Mouse (Mus musculus): Measurements from ENCODE around the gene Maml2. TPM values are rescaled to one million over a fixed set of nuclear protein-coding genes. Genes with fewer than 3 reads are reported as not detected.

Gene Maml2
- polyA plus RNA-seq, 1 experiment from 2014 or later = 6.2 TPM

GRCm38 (mm10) chr9:13624780-13625179 is 327.0 kb downstream of the Maml2 start:
- H3K4me1 ChIP-seq (replicated peaks) = no peaks in the 10 kb centered on the region
- no peak overlapping the region for H3K4me3 ChIP-seq (replicated peaks)
- no peak overlapping the region for H3K4me2 ChIP-seq (replicated peaks)
- no peak for ATAC-seq
- no peaks in the 10 kb centered on the region for H3K27me3 ChIP-seq (replicated peaks)
- H3K9me3 ChIP-seq = no peaks in the 10 kb centered on the region
- no peaks in the 10 kb centered on the region for H3K36me3 ChIP-seq
- H3K9ac ChIP-seq = no peak overlapping the region
- whole genome bisulfite sequencing = 87% methylated on average over 1 of the region's 1 CpGs
- no peak overlapping the region for H3K27ac ChIP-seq

DNA sequence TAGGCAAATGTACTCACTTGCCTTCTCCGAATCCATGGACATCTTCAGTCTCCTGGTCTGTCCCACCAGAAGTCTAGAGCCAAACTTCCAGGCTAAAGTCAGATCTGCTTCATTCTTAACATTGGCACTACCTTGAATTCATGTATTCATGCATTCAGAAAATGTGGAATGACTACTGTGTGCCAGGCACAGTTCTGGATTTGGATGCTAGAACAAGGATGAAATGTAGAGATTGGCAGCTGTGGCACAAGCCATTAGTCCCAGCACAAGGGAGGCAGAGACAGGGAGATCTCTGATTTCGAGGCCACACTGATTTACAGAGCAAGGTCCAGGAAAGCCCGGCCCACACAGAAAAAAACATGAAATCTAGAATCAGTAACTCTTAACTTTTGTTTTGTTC is 327.5 kb downstream of the Maml2 start:
- H3K4me3 ChIP-seq (replicated peaks) = no peak overlapping the region
- no peaks in the 10 kb centered on the region for H3K36me3 ChIP-seq
- H3K4me2 ChIP-seq (replicated peaks) = no peak overlapping the region
- no peaks in the 10 kb centered on the region for H3K4me1 ChIP-seq (replicated peaks)
- 84% methylated on average over 3 of the region's 3 CpGs for WGBS
- H3K9ac ChIP-seq = no peak overlapping the region
- H3K27ac ChIP-seq = no peak overlapping the region
- ATAC-seq = no peak
- no peaks in the 10 kb centered on the region for H3K9me3 ChIP-seq
- H3K27me3 ChIP-seq (replicated peaks) = no peaks in the 10 kb centered on the region

DNA sequence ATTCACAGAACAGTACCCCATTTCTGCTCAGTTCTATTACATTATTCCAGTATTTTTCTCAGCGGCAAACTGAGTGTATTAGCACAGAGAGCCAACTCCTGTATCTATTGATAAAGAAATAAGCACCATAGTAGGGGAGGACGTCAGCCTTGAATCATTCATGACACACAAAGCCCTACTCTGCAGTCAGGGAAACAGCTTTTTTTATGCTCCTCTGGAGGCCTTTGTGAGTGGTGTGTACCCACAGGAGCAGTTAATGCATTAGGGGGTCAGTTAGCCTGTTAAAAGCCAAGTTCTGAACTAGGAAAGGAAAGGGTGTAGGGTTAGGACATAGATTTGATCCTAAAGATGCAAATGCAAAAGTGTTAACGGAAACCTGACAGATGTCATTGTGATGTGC is 328.7 kb downstream of the Maml2 start:
- no peak overlapping the region for H3K9ac ChIP-seq
- H3K27ac ChIP-seq = no peak overlapping the region
- H3K4me1 ChIP-seq (replicated peaks) = no peaks in the 10 kb centered on the region
- ATAC-seq = no peak
- no peaks in the 10 kb centered on the region for H3K36me3 ChIP-seq
- no peak overlapping the region for H3K4me2 ChIP-seq (replicated peaks)
- WGBS = 81% methylated on average over 3 of the region's 3 CpGs
- H3K9me3 ChIP-seq = no peaks in the 10 kb centered on the region
- H3K4me3 ChIP-seq (replicated peaks) = no peak overlapping the region
- H3K27me3 ChIP-seq (replicated peaks) = no peaks in the 10 kb centered on the region

DNA sequence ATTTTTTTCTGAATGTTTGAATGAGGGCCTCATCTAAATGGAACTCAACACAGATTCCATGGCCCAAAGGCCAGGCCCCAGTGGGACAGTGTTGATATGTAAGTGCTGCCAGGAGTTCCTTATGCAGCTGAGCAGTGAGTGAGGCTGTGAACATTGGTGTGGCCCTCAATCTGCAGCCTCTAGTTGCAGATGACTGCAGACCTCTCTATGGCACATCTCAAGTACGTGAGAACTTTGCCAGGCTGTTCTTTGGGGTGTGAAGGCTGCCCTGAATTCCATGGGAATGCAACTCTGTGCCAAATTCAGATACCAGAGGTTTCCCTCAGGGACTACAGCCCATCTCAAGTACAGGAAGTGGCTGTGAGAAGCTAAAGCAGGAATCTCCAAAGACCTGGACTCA is 335.6 kb downstream of the Maml2 start:
- H3K9ac ChIP-seq = no peak overlapping the region
- H3K27me3 ChIP-seq (replicated peaks) = no peaks in the 10 kb centered on the region
- no peaks in the 10 kb centered on the region for H3K9me3 ChIP-seq
- 65% methylated on average over 1 of the region's 1 CpGs for WGBS
- H3K27ac ChIP-seq = no peak overlapping the region
- no peaks in the 10 kb centered on the region for H3K36me3 ChIP-seq
- ATAC-seq = no peak
- no peak overlapping the region for H3K4me2 ChIP-seq (replicated peaks)
- no peak overlapping the region for H3K4me3 ChIP-seq (replicated peaks)
- no peaks in the 10 kb centered on the region for H3K4me1 ChIP-seq (replicated peaks)

- H3K4me2 ChIP-seq (replicated peaks) = no peak overlapping the region
- H3K9ac ChIP-seq = no peak overlapping the region
- no peak for ATAC-seq
- WGBS = 53% methylated on average over 3 of the region's 3 CpGs
- H3K27ac ChIP-seq = no peak overlapping the region
- H3K4me3 ChIP-seq (replicated peaks) = no peak overlapping the region
- no peaks in the 10 kb centered on the region for H3K27me3 ChIP-seq (replicated peaks)
- H3K4me1 ChIP-seq (replicated peaks) = no peaks in the 10 kb centered on the region
- H3K36me3 ChIP-seq = no peaks in the 10 kb centered on the region
- H3K9me3 ChIP-seq = no peaks in the 10 kb centered on the region
These were observed 341.9 kb downstream of the Maml2 start for GRCm38 (mm10) chr9:13639655-13640054.

- no peak overlapping the region for H3K9ac ChIP-seq
- H3K27ac ChIP-seq = no peak overlapping the region
- ATAC-seq = no peak
These were observed 347.4 kb downstream of the Maml2 start for GRCm38 (mm10) chr9:13645153-13645552.

GRCm38 (mm10) chr9:13651065-13651464 is 353.3 kb downstream of the Maml2 start:
- Histone ChIP-seq H3K27me3 (replicated peaks) (no peaks in the 10 kb centered on the region), H3K9me3 (no peaks in the 10 kb centered on the region), H3K4me2 (replicated peaks) (no peak overlapping the region), H3K9ac (no peak overlapping the region), H3K36me3 (no peaks in the 10 kb centered on the region), H3K4me1 (replicated peaks) (no peaks in the 10 kb centered on the region), H3K27ac (no peak overlapping the region), H3K4me3 (replicated peaks) (no peak overlapping the region)
- WGBS = 80% methylated on average over 2 of the region's 2 CpGs
- no peak for ATAC-seq

More at GRCm38 (mm10) chr9:13645153-13645552, 347.4 kb downstream of the Maml2 start:
- H3K36me3 ChIP-seq = no peaks in the 10 kb centered on the region
- WGBS = 58% methylated on average over 5 of the region's 5 CpGs
- H3K4me1 ChIP-seq (replicated peaks) = no peaks in the 10 kb centered on the region
- no peaks in the 10 kb centered on the region for H3K27me3 ChIP-seq (replicated peaks)
- H3K4me3 ChIP-seq (replicated peaks) = no peak overlapping the region
- H3K4me2 ChIP-seq (replicated peaks) = no peak overlapping the region
- H3K9me3 ChIP-seq = no peaks in the 10 kb centered on the region

- Histone ChIP-seq H3K27ac (no peak overlapping the region), H3K4me1 (replicated peaks) (no peaks in the 10 kb centered on the region), H3K4me2 (replicated peaks) (no peak overlapping the region), H3K27me3 (replicated peaks) (no peaks in the 10 kb centered on the region), H3K36me3 (no peaks in the 10 kb centered on the region), H3K9me3 (no peaks in the 10 kb centered on the region), H3K4me3 (replicated peaks) (no peak overlapping the region), H3K9ac (no peak overlapping the region)
- no peak for ATAC-seq
- WGBS = 76% methylated on average over 4 of the region's 4 CpGs
These were observed 354.1 kb downstream of the Maml2 start for GRCm38 (mm10) chr9:13651828-13652227.

DNA sequence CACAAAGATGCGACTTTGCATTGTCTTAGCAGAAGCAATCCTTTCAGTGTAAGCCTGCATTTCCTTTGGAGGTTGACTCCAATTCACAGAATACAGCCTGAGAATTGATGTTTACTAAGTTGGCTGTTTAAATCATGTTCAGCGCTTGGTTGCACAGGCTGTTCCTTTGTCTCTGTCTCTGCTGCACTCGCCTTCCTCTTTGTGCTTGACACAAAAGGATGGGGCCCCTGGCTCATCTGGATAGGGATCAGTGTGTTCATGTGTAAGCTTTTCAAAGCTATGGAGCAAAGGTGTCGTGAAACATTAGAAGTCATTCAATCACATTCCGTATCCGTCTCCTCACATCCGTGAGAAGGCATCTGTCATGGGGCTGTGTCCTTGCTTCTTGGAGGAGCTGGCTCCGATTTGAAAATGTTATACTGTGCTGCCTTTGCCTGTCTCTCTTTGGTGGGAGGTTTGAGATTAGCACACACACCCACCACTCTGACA is 354.7 kb downstream of the Maml2 start:
- Histone ChIP-seq H3K9me3 (no peaks in the 10 kb centered on the region), H3K4me1 (replicated peaks) (no peaks in the 10 kb centered on the region), H3K27ac (no peak overlapping the region), H3K27me3 (replicated peaks) (no peaks in the 10 kb centered on the region), H3K9ac (no peak overlapping the region), H3K36me3 (no peaks in the 10 kb centered on the region), H3K4me2 (replicated peaks) (no peak overlapping the region), H3K4me3 (replicated peaks) (no peak overlapping the region)
- WGBS = 66% methylated on average over 8 of the region's 8 CpGs
- no peak for ATAC-seq

- ATAC-seq = peak; percentile 58; the same call in 1 of the 2 replicates
- WGBS = 32% methylated on average over 3 of the region's 3 CpGs
These were observed 355.2 kb downstream of the Maml2 start for GRCm38 (mm10) chr9:13652917-13653316.

GRCm38 (mm10) chr9:13661768-13662623 is 364.2 kb downstream of the Maml2 start:
- Histone ChIP-seq H3K9me3 (no peaks in the 10 kb centered on the region), H3K27me3 (replicated peaks) (no peaks in the 10 kb centered on the region), H3K9ac (0 out of 2 replicates have a peak overlapping the region, but pooled peaks have one; percentile 3), H3K27ac (peak overlapping the region; percentile 59), H3K4me2 (replicated peaks) (peak overlapping the region; percentile 42), H3K36me3 (no peaks in the 10 kb centered on the region), H3K4me1 (replicated peaks) (peaks cover 9% of the 10 kb centered on the region), H3K4me3 (replicated peaks) (no peak overlapping the region)
- peak; percentile 74 for ATAC-seq
- WGBS = 3% methylated on average over 12 of the region's 12 CpGs

More at GRCm38 (mm10) chr9:13652917-13653316, 355.2 kb downstream of the Maml2 start:
- Histone ChIP-seq H3K27me3 (replicated peaks) (no peaks in the 10 kb centered on the region), H3K9me3 (no peaks in the 10 kb centered on the region), H3K4me2 (replicated peaks) (no peak overlapping the region), H3K27ac (no peak overlapping the region), H3K4me3 (replicated peaks) (no peak overlapping the region), H3K36me3 (no peaks in the 10 kb centered on the region), H3K9ac (no peak overlapping the region), H3K4me1 (replicated peaks) (no peaks in the 10 kb centered on the region)

DNA sequence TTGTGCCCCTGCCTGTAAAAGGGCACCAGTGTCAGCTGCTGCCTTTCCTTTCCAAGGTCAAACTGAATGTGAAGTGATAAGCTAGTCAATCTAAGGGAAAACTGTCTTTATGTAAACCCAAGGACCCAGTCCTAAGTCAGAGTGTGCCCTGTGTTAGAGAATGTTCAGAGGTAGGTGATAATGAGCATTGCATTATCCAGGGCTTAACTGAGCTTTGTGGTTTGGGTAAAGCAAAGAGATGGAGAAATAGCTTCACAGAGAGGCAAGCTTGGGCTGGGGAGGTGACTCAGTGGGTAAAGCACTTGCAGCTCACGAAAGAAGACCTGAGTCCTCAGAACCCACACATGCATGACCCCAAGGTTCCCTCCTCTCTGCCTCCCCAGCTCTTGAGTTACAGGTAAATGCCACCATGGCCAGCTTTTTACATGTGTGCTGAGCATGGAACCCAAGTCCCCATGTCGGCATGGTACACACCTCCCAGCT is 367.8 kb downstream of the Maml2 start:
- no peaks in the 10 kb centered on the region for H3K27me3 ChIP-seq (replicated peaks)
- no peak overlapping the region for H3K27ac ChIP-seq
- whole genome bisulfite sequencing = 73% methylated on average over 2 of the region's 2 CpGs
- no peak overlapping the region for H3K4me2 ChIP-seq (replicated peaks)
- ATAC-seq = no peak
- peaks cover 9% of the 10 kb centered on the region for H3K4me1 ChIP-seq (replicated peaks)
- H3K9me3 ChIP-seq = no peaks in the 10 kb centered on the region
- no peaks in the 10 kb centered on the region for H3K36me3 ChIP-seq
- H3K4me3 ChIP-seq (replicated peaks) = no peak overlapping the region
- H3K9ac ChIP-seq = no peak overlapping the region

DNA sequence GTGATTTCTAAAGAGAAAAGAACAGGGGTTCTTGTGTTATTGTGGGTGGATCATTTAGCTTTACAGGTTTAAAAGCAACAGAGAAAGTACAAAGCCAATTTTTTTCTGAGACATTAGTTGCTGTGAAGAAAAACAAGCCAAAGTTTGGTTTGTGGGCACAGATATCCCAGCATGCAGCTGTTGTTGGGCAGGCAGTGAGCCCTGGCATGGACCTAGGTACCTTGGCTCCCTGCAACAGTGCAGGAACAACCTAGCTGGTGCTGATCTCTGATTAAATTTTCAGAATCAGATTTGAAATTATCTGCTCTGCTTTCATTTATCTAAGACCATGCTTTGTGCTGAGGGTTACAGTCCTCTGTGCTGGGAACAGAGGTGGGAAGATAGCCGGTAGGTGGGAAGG is 370.2 kb downstream of the Maml2 start:
- H3K36me3 ChIP-seq = no peaks in the 10 kb centered on the region
- H3K4me3 ChIP-seq (replicated peaks) = no peak overlapping the region
- H3K9me3 ChIP-seq = no peaks in the 10 kb centered on the region
- no peak overlapping the region for H3K27ac ChIP-seq
- 80% methylated on average over 1 of the region's 1 CpGs for WGBS
- ATAC-seq = no peak
- H3K4me2 ChIP-seq (replicated peaks) = no peak overlapping the region
- H3K4me1 ChIP-seq (replicated peaks) = no peaks in the 10 kb centered on the region
- H3K27me3 ChIP-seq (replicated peaks) = no peaks in the 10 kb centered on the region
- no peak overlapping the region for H3K9ac ChIP-seq

All from intestine, embryonic 15.5 days (tissue).